Mouse (Mus musculus) intestine, embryonic 16.5 days (tissue): ENCODE results near the gene Spata6. TPM values are rescaled to one million over a fixed set of nuclear protein-coding genes. Genes with fewer than 3 reads are reported as not detected.

Source experiments
- polyA plus RNA-seq: library from polyadenylated mRNA; unstranded; fragments of >200 nt; fragmentation: Nextera tagmentation; extraction: Ambion mirVana; gene quantifications from 2 replicates; pipeline ENCODE4 v1.2.1, GENCODE M21; 2015

Spata6 gene
- polyA plus RNA-seq, 1 experiment from 2014 or later: 14.0 TPM

Other genes with a start within 250 kb of the Spata6 start
- gene Slc5a9, start 182.9 kb downstream of the Spata6 start, polyA plus RNA-seq: 3.2 and 6.1 TPM in 2 replicates
- gene Skint8, start 199.4 kb downstream of the Spata6 start, polyA plus RNA-seq: not detected in 2 replicates